Mouse (Mus musculus) heart, postnatal 0 days (tissue): ENCODE measurements around the gene Dlst.

ENCODE experiments used
- CTCF ChIP-seq: IDR thresholded peaks from 2 replicates; pipeline ENCODE4 v1.5.1; 2016; ENCODE audit warnings: antibody characterized with exemption, control low read depth, low read depth
- EP300 ChIP-seq: IDR thresholded peaks from 2 replicates; pipeline ENCODE4 v1.6.1; 2016; ENCODE audit warnings: antibody characterized with exemption, low read depth

DNA sequence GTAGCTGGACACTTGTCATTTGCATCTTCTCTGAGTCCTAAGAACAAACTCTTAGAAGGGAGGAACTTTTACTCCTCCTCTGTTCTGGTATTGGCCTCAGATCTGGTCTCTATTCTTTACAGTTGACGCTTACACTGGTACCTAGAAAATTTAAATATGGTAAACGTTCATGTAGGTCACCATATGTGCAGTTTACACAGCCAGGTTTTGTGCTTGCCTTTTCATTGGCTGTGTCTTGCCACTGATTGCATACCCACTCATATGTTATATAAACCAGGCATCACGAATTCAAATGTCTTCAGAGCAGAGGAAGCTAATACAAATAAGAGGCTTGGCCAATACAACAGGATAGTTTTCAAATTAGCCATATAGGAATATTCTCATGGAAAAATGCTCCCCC is 33.5 kb upstream of the Dlst start:
- TF ChIP-seq CTCF, result no peak
- TF ChIP-seq EP300, result no peak
